Comparison of ENCODE assay signal across 8 mouse cellular contexts in the genomic region with DNA sequence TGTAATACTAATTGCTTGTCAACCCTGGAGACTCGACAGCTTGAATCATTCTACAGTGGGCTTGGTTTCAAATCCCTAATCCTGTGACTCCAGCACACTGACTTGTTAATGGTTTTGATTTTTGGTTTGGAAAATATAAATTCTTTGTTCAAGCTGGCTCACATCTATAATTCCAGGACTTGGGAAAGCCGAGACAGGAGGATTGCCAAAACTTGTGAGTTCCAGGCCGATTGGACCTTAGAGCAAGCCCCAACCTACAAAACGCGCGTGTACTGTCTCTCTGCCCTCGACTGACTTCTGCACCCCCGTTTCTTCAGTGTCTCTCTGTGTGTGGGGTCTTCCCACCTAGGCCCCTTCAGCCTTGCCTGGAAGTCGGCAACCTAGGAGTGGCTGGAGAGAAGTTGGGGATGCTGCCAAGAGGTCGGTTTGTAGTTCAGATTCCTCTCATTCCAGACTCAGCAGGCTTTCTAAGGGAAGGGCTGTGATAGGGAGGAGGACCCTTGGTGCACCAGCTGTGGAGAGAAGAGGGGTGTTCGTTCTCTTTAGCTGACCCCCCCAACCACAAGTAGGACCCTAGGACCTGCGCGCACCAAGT. TPM values are rescaled to one million over a fixed set of nuclear protein-coding genes. Genes with fewer than 3 reads are reported as not detected.
DNase-seq lines count a peak whose midpoint lies in the region; ATAC-seq and TF ChIP-seq lines count a peak whose summit lies in the region.

No protein-coding gene starts in this region.

- H3K27me3 ChIP-seq in C2C12 (ENCODE audit: control insufficient read depth, insufficient read depth, insufficient read length), result no peaks in the 10 kb centered on the region
- no peaks in the 10 kb centered on the region for H3K27me3 ChIP-seq in heart, embryonic 14.5 days (ENCODE audit: control insufficient read depth, insufficient read depth, low read length)
- no peaks in the 10 kb centered on the region for H3K27me3 ChIP-seq in limb, embryonic 13.5 days

- peak overlapping the region; percentile 71 to 83 for H3K27ac ChIP-seq in heart, embryonic 14.5 days (replicated peaks in 1 of 2; ENCODE audit: control insufficient read depth in 1 of 2, insufficient read depth in 1 of 2, low read depth in 2 of 2, low read length in 2 of 2)
- peak overlapping the region; percentile 86 for H3K27ac ChIP-seq in limb, embryonic 13.5 days

- no peaks in the 10 kb centered on the region for H3K79me3 ChIP-seq in C2C12 (ENCODE audit: low read depth)

- peaks cover 28 to 37% of the 10 kb centered on the region in 2 experiments for H3K4me1 ChIP-seq in heart, embryonic 14.5 days (ENCODE audit: control insufficient read depth in 2 of 2, insufficient read depth in 2 of 2, low read length in 2 of 2)
- peaks cover 52% of the 10 kb centered on the region for H3K4me1 ChIP-seq in limb, embryonic 13.5 days

- peak overlapping the region; percentile 24 for H3ac ChIP-seq in C2C12 (ENCODE audit: control insufficient read depth, insufficient read length, low read depth)

- H3K79me2 ChIP-seq in C2C12 (ENCODE audit: control insufficient read depth, insufficient read depth), result no peaks in the 10 kb centered on the region

- 16% methylated on average over 13 of the region's 13 CpGs for WGBS in heart, embryonic 14.5 days
- WGBS in limb, embryonic 13.5 days, result 15% methylated on average over 13 of the region's 13 CpGs

- no peaks in the 10 kb centered on the region for H3K36me3 ChIP-seq in C2C12 (ENCODE audit: control insufficient read depth, insufficient read depth)
- no peaks in the 10 kb centered on the region for H3K36me3 ChIP-seq in heart, embryonic 14.5 days (ENCODE audit: control insufficient read depth, insufficient read depth, low read length)
- H3K36me3 ChIP-seq in limb, embryonic 13.5 days, result no peaks in the 10 kb centered on the region

- H3K4me2 ChIP-seq in heart, embryonic 14.5 days (ENCODE audit: low read length), result peak overlapping the region; percentile 31
- peak overlapping the region; percentile 35 for H3K4me2 ChIP-seq in limb, embryonic 13.5 days (replicated peaks)

- H3K4me3 ChIP-seq in C2C12 (ENCODE audit: insufficient read depth, poor library complexity, severe bottlenecking), result no peak overlapping the region
- H3K4me3 ChIP-seq in heart, embryonic 14.5 days (ENCODE audit: control insufficient read depth in 1 of 2, insufficient read depth in 1 of 2, low read depth in 1 of 2, low read length in 2 of 2), result no peak overlapping the region
- no peak overlapping the region for H3K4me3 ChIP-seq in limb, embryonic 13.5 days

- DNase-seq in R1 (ENCODE audit: low read depth, low spot score), result peak; percentile 94
- DNase-seq in natural killer cell, adult 2 months (ENCODE audit: low spot score in 2 of 2), result no peak
- no peak for DNase-seq in adrenal gland, postnatal 25 days
- DNase-seq in right cerebral cortex, postnatal 10 days (ENCODE audit: low spot score in 2 of 2), result no peak

- H3K9me3 ChIP-seq in heart, embryonic 14.5 days (ENCODE audit: control insufficient read depth, low read length), result 0 out of 2 replicates have a peak, but pooled peaks cover 4% of the 10 kb centered on the region
- H3K9me3 ChIP-seq in limb, embryonic 13.5 days, result peaks cover 6% of the 10 kb centered on the region

- no peak for ATAC-seq in heart, embryonic 14.5 days (ENCODE audit: insufficient number of reproducible peaks, insufficient read depth, low FRiP score, low read depth)
- peak; percentile 37 for ATAC-seq in limb, embryonic 13.5 days (ENCODE audit: low FRiP score, low read depth)
- ATAC-seq in megakaryocyte, adult 5-6 weeks (ENCODE audit: poor library complexity, severe bottlenecking), result no peak

- H3K9ac ChIP-seq in heart, embryonic 14.5 days (ENCODE audit: low read length), result peak overlapping the region; percentile 38; the same call in 1 of the 2 replicates
- H3K9ac ChIP-seq in limb, embryonic 13.5 days, result peak overlapping the region; percentile 5

- no peak for TF ChIP-seq CTCF in C2C12 (IDR thresholded peaks at IDR 0.05; ENCODE audit: control insufficient read depth, insufficient read depth, insufficient read length)

TF ChIP-seq in C2C12, 6 proteins besides CTCF, POLR2A, EP300 and RAD21:
- TF ChIP-seq MYOG (IDR thresholded peaks at IDR 0.05; ENCODE audit: control insufficient read depth, extremely low read depth, insufficient read length), result no peak
- no peak for TF ChIP-seq MYOD1 (IDR thresholded peaks at IDR 0.05; ENCODE audit: control insufficient read depth, insufficient read length, low read depth)
- TF ChIP-seq FOSL1 (IDR thresholded peaks at IDR 0.05; ENCODE audit: insufficient read depth, low read length, poor library complexity, severe bottlenecking), result no peak

RNA-seq across cellular contexts. Expression of a gene that starts 2.9 kb away (rescaled TPM):
- 0.26 TPM for polyA plus RNA-seq in C2C12 (2012; fragmentation: generic; extraction: Trizol)
- polyA plus RNA-seq in heart, embryonic 14.5 days (2014; fragmentation: Nextera tagmentation; extraction: Ambion mirVana), result 12.6 and 13.9 TPM in 2 replicates
- 7.7 and 9.1 TPM in 2 replicates for polyA plus RNA-seq in limb, embryonic 13.5 days (2015; fragmentation: Nextera tagmentation; extraction: Ambion mirVana)
- not detected in 2 replicates for total RNA-seq in adrenal gland, postnatal 25 days (2021)
- total RNA-seq in megakaryocyte, adult 5-6 weeks (2015), result not detected in 2 replicates
- not detected in 2 replicates for total RNA-seq in megakaryocyte, adult 5-6 weeks (2017)

RNA-seq across cellular contexts. Expression of a gene that starts 22.1 kb away (rescaled TPM):
- polyA plus RNA-seq in C2C12 (2012; fragmentation: generic; extraction: Trizol), result 42.1 TPM
- polyA plus RNA-seq in heart, embryonic 14.5 days (2014; fragmentation: Nextera tagmentation; extraction: Ambion mirVana), result 18.7 and 24.0 TPM in 2 replicates
- polyA plus RNA-seq in limb, embryonic 13.5 days (2015; fragmentation: Nextera tagmentation; extraction: Ambion mirVana), result 67.7 and 71.6 TPM in 2 replicates
- 3.8 and 4.9 TPM in 2 replicates for total RNA-seq in adrenal gland, postnatal 25 days (2021)
- total RNA-seq in megakaryocyte, adult 5-6 weeks (2015), result not detected in 2 replicates
- not detected in 2 replicates for total RNA-seq in megakaryocyte, adult 5-6 weeks (2017)

RNA-seq across cellular contexts. Expression of a gene that starts 25.9 kb away (rescaled TPM):
- polyA plus RNA-seq in C2C12 (2012; fragmentation: generic; extraction: Trizol), result 7.3 TPM
- 30.7 and 36.9 TPM in 2 replicates for polyA plus RNA-seq in heart, embryonic 14.5 days (2014; fragmentation: Nextera tagmentation; extraction: Ambion mirVana)
- 80.0 and 81.0 TPM in 2 replicates for polyA plus RNA-seq in limb, embryonic 13.5 days (2015; fragmentation: Nextera tagmentation; extraction: Ambion mirVana)
- 32.2 and 33.4 TPM in 2 replicates for total RNA-seq in adrenal gland, postnatal 25 days (2021)
- total RNA-seq in megakaryocyte, adult 5-6 weeks (2015), result 18.9 and 19.8 TPM in 2 replicates
- total RNA-seq in megakaryocyte, adult 5-6 weeks (2017), result 21.3 and 31.3 TPM in 2 replicates
